13 mouse cellular contexts compared by ENCODE assay signal in the genomic region with DNA sequence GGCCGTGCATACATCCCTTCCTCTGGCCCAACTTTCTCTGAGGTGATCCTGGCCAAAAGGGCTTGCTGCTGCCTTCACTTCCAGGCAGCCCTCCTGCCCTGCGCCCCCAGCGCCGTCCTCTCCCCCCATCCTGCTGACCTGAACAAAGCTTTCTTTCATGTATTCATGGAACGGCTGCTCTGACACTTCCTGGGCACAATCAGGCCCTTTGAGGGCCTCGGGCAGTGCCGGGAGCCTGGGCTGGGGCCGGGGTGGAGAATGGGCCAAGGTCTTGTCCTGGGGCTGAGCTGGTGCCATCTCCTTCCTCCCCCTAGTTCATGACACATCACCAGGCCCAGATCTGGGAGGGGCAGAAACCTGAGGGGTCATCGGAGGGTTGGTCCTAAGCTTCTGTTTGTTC. TPM values are rescaled to one million over a fixed set of nuclear protein-coding genes. Genes with fewer than 3 reads are reported as not detected.
DNase-seq lines count a peak whose midpoint lies in the region; ATAC-seq and TF ChIP-seq lines count a peak whose summit lies in the region.
"Had no signal": no experiment of that assay in that cellular context is flagged by ENCODE, and none has a peak within 500 bp of the region (broad histone marks: within the 10 kb centered on the region; RNA-seq: fewer than 3 reads in every experiment).

No protein-coding gene starts in this region.

- no peak overlapping the region for H3K4me3 ChIP-seq in heart, embryonic 12.5 days
- H3K4me3 ChIP-seq in neural tube, embryonic 12.5 days = no peak overlapping the region
- no peak overlapping the region for H3K4me3 ChIP-seq in testis, adult 2 months (ENCODE audit: control insufficient read depth, low read depth, low read length)
- H3K4me3 ChIP-seq: embryonic facial prominence, embryonic 15.5 days; limb, embryonic 13.5 days; stomach, embryonic 15.5 days had no signal

- peaks cover 16% of the 10 kb centered on the region for H3K4me1 ChIP-seq in heart, embryonic 12.5 days (replicated peaks)
- peaks cover 20% of the 10 kb centered on the region for H3K4me1 ChIP-seq in neural tube, embryonic 12.5 days
- H3K4me1 ChIP-seq in testis, adult 2 months (ENCODE audit: control insufficient read depth, insufficient read depth, low read length) = peaks cover 8% of the 10 kb centered on the region

- intact Hi-C loops in heart, postnatal 36 days (cut with DNase I) = loop anchor here (2.0 kb wide), 1 partner anchor 16 kb away; no protein-coding TSS in a partner anchor

- 64% methylated on average over 9 of the region's 9 CpGs for WGBS in heart, embryonic 12.5 days
- 39% methylated on average over 9 of the region's 9 CpGs for WGBS in neural tube, embryonic 12.5 days

- no peaks in the 10 kb centered on the region for H3K9me3 ChIP-seq in heart, embryonic 12.5 days (replicated peaks)
- H3K9me3 ChIP-seq in neural tube, embryonic 12.5 days = no peaks in the 10 kb centered on the region
- H3K9me3 ChIP-seq: embryonic facial prominence, embryonic 15.5 days; limb, embryonic 13.5 days; stomach, embryonic 15.5 days had no signal

- no peak overlapping the region for H3K4me2 ChIP-seq in heart, embryonic 12.5 days
- 0 out of 2 replicates have a peak overlapping the region, but pooled peaks have one; percentile 7 for H3K4me2 ChIP-seq in neural tube, embryonic 12.5 days (replicated peaks)
- H3K4me2 ChIP-seq: embryonic facial prominence, embryonic 15.5 days; limb, embryonic 13.5 days; stomach, embryonic 15.5 days had no signal

- no peaks in the 10 kb centered on the region for H3K36me3 ChIP-seq in heart, embryonic 12.5 days
- H3K36me3 ChIP-seq in neural tube, embryonic 12.5 days = peaks cover under 1% of the 10 kb centered on the region; the same call in 1 of the 2 replicates
- H3K36me3 ChIP-seq in testis, adult 2 months (ENCODE audit: control insufficient read depth, insufficient read depth, low read length) = no peaks in the 10 kb centered on the region
- H3K36me3 ChIP-seq: embryonic facial prominence, embryonic 15.5 days; limb, embryonic 13.5 days; stomach, embryonic 15.5 days had no signal

- no peak for TF ChIP-seq POLR2A in testis, adult 2 months (IDR thresholded peaks at IDR 0.05; ENCODE audit: control insufficient read depth, low read depth, low read length)

- no peak overlapping the region for H3K27ac ChIP-seq in heart, embryonic 12.5 days (ENCODE audit: poor library complexity, severe bottlenecking)
- no peak overlapping the region for H3K27ac ChIP-seq in neural tube, embryonic 12.5 days
- peak overlapping the region; percentile 69; the same call in 1 of the 2 replicates for H3K27ac ChIP-seq in testis, adult 2 months (ENCODE audit: control insufficient read depth, insufficient read depth, low read depth, low read length)
- H3K27ac ChIP-seq: embryonic facial prominence, embryonic 15.5 days; limb, embryonic 13.5 days; stomach, embryonic 15.5 days had no signal

- H3K27me3 ChIP-seq in heart, embryonic 12.5 days (replicated peaks) = peaks cover 37% of the 10 kb centered on the region
- no peaks in the 10 kb centered on the region for H3K27me3 ChIP-seq in neural tube, embryonic 12.5 days (replicated peaks)
- no peaks in the 10 kb centered on the region for H3K27me3 ChIP-seq in testis, adult 2 months (ENCODE audit: control insufficient read depth, insufficient read depth, low read length)
- H3K27me3 ChIP-seq: stomach, embryonic 15.5 days had no signal

- peak; percentile 38 for DNase-seq in adrenal gland, postnatal 14 days
- no peak for DNase-seq in adrenal gland, adult 18-20 months (ENCODE audit: low spot score in 2 of 2)
- DNase-seq in heart, postnatal 36 days = peak; percentile 4 to 14
- no peak for DNase-seq in neural tube, embryonic 10.5 days (ENCODE audit: extremely low spot score, low spot score)
- no peak for DNase-seq in kidney, adult 8-10 months
- DNase-seq: gastrocnemius, postnatal 36 days; kidney, adult 18-20 months had no signal

- no peak for TF ChIP-seq CTCF in testis, adult 2 months (IDR thresholded peaks at IDR 0.05; ENCODE audit: control insufficient read depth, insufficient read depth, insufficient replicate concordance, low read depth, low read length)

- no peak for ATAC-seq in heart, embryonic 12.5 days (ENCODE audit: insufficient number of reproducible peaks, low FRiP score)
- ATAC-seq in neural tube, embryonic 12.5 days (ENCODE audit: low FRiP score, low read depth) = no peak

- no peak overlapping the region for H3K9ac ChIP-seq in heart, embryonic 12.5 days
- H3K9ac ChIP-seq in neural tube, embryonic 12.5 days = 0 out of 2 replicates have a peak overlapping the region, but pooled peaks have one; percentile 35
- H3K9ac ChIP-seq: embryonic facial prominence, embryonic 15.5 days; limb, embryonic 13.5 days; stomach, embryonic 15.5 days had no signal

RNA-seq across cellular contexts. Expression of gene Sema7a, which starts 10.6 kb away (rescaled TPM):
- 18.4 and 23.5 TPM in 2 replicates for total RNA-seq in adrenal gland, postnatal 14 days (2021)
- 10 to 100 TPM; 10.4 to 21.1 TPM for total RNA-seq in adrenal gland, adult 18-20 months (2021)
- total RNA-seq in heart, postnatal 36 days (2021) = 10 to 100 TPM; 20.0 to 20.8 TPM
- 0.14 and 0.18 TPM in 2 replicates for polyA plus RNA-seq in heart, embryonic 12.5 days (2016; fragmentation: Nextera tagmentation; extraction: Ambion mirVana)
- 0.85 and 1.3 TPM in 2 replicates for polyA plus RNA-seq in neural tube, embryonic 12.5 days (2016; fragmentation: Nextera tagmentation; extraction: Ambion mirVana)
- 23.7 and 27.9 TPM in 2 replicates for polyA plus RNA-seq in testis, adult 2 months (2012; rRNA removed)

RNA-seq across cellular contexts. Expression of gene Ubl7, which starts 39.7 kb away (rescaled TPM):
- total RNA-seq in adrenal gland, postnatal 14 days (2021) = 71.6 and 82.1 TPM in 2 replicates
- total RNA-seq in adrenal gland, adult 18-20 months (2021) = 10 to 100 TPM; 66.7 to 73.4 TPM
- 10 to 100 TPM; 78.9 to 82.4 TPM for total RNA-seq in heart, postnatal 36 days (2021)
- polyA plus RNA-seq in heart, embryonic 12.5 days (2016; fragmentation: Nextera tagmentation; extraction: Ambion mirVana) = 103 and 104 TPM in 2 replicates
- polyA plus RNA-seq in neural tube, embryonic 12.5 days (2016; fragmentation: Nextera tagmentation; extraction: Ambion mirVana) = 148 and 153 TPM in 2 replicates
- polyA plus RNA-seq in testis, adult 2 months (2012; rRNA removed) = 714 and 753 TPM in 2 replicates

RNA-seq across cellular contexts. Expression of gene Cyp11a1, which starts 55.7 kb away (rescaled TPM):
- 2,863 and 3,093 TPM in 2 replicates for total RNA-seq in adrenal gland, postnatal 14 days (2021)
- 1,000 to 10,000 TPM; 6,431 to 6,741 TPM for total RNA-seq in adrenal gland, adult 18-20 months (2021)
- total RNA-seq in heart, postnatal 36 days (2021) = under 1 TPM; 0.16 to 0.22 TPM
- not detected in 2 replicates for polyA plus RNA-seq in heart, embryonic 12.5 days (2016; fragmentation: Nextera tagmentation; extraction: Ambion mirVana)
- 0.17 TPM in 1 of 2 replicates, not detected in the other for polyA plus RNA-seq in neural tube, embryonic 12.5 days (2016; fragmentation: Nextera tagmentation; extraction: Ambion mirVana)
- polyA plus RNA-seq in testis, adult 2 months (2012; rRNA removed) = 90.1 and 93.4 TPM in 2 replicates
- total RNA-seq: gastrocnemius, postnatal 36 days had no signal

Comparison
In these comparisons a context has a peak if more than half of its experiments do, and no peak if none do; other contexts are left out.
1. DNase-seq: peak in adrenal gland, postnatal 14 days (single experiment) and heart, postnatal 36 days (2 of 2); none in adrenal gland, adult 18-20 months (0 of 2), neural tube, embryonic 10.5 days (single experiment) and kidney, adult 8-10 months (0 of 2).
2. RNA of gene Cyp11a1, which starts 55.7 kb away (total RNA-seq): 6,431 to 6,741 TPM in adrenal gland, adult 18-20 months and 2,863 to 3,093 TPM in adrenal gland, postnatal 14 days; 0.16 to 0.22 TPM in heart, postnatal 36 days; every median in the first group is over 1,000 times any median in the second.